Mouse (Mus musculus) CH12.LX (cell line): ENCODE data around the gene Kcnh3. TPM values are rescaled to one million over a fixed set of nuclear protein-coding genes. Genes with fewer than 3 reads are reported as not detected.
"Not testable (repeated sequence)": the region's sequence is repeated elsewhere in the genome, so short reads cannot be mapped to it uniquely, and the experiment has no call there.

Experiments
- DNase-seq: peaks from one replicate; pipeline ENCODE4 v3.0.0-alpha.2; 2013; ENCODE audit errors: extremely low read depth
- H3K27ac ChIP-seq: 2 replicates; pipeline ENCODE4 v1.5.1; 2012; ENCODE audit warnings: low read depth, mild to moderate bottlenecking, control low read depth, moderate library complexity; ENCODE audit not compliant: insufficient read depth
- H3K27me3 ChIP-seq: replicated peaks from 2 replicates; pipeline ENCODE3; 2012; ENCODE audit warnings: inconsistent platforms
- H3K36me3 ChIP-seq, 2 experiments: replicated peaks in 1 of 2; 2 replicates each; pipeline versions ENCODE3 to v1.6.1; 2012; ENCODE audit warnings: inconsistent platforms in 1 of 2, low read length in 1 of 2, mild to moderate bottlenecking in 1 of 2, mixed read lengths in 1 of 2, moderate library complexity in 1 of 2; ENCODE audit not compliant: control insufficient read depth in 1 of 2, insufficient read depth in 1 of 2
- H3K4me1 ChIP-seq, 2 experiments: 2 replicates each; pipeline ENCODE4 v1.6.1; 2012; ENCODE audit warnings: inconsistent platforms in 1 of 2, moderate library complexity in 1 of 2; ENCODE audit not compliant: insufficient read depth in 2 of 2, control insufficient read depth in 1 of 2
- H3K4me2 ChIP-seq: 2 replicates; pipeline ENCODE4 v1.6.1; 2012; ENCODE audit warnings: low read depth, mild to moderate bottlenecking, control low read depth; ENCODE audit not compliant: poor library complexity, insufficient read depth, severe bottlenecking
- H3K4me3 ChIP-seq, 3 experiments: fragments of 150-350 bp in 1 of 3; sonication (generic) in 1 of 3; replicated peaks in 1 of 3; 2 replicates each; pipeline versions ENCODE3 to v1.5.1; 2011 to 2012; ENCODE audit warnings: low read depth in 2 of 3, low read length in 2 of 3, mild to moderate bottlenecking in 2 of 3, moderate library complexity in 2 of 3, control low read depth in 1 of 3, improper control_type of control experiment in 1 of 3, inconsistent platforms in 1 of 3, mixed read lengths in 1 of 3; ENCODE audit not compliant: poor library complexity in 1 of 3
- H3K79me2 ChIP-seq: replicated peaks from 2 replicates; pipeline ENCODE4 v1.6.1; 2012; ENCODE audit warnings: mild to moderate bottlenecking, moderate library complexity; ENCODE audit not compliant: control insufficient read depth, poor library complexity, insufficient read depth, severe bottlenecking; ENCODE audit errors: extremely low read depth
- H3K9ac ChIP-seq: 2 replicates; pipeline ENCODE4 v1.6.1; 2012; ENCODE audit warnings: low read depth, mild to moderate bottlenecking, control low read depth, moderate library complexity; ENCODE audit not compliant: insufficient read depth
- H3K9me3 ChIP-seq: replicated peaks from 2 replicates; pipeline ENCODE3; 2012; ENCODE audit warnings: low read length, inconsistent platforms, mixed read lengths
- CHD1 ChIP-seq: IDR thresholded peaks from 2 replicates; pipeline ENCODE4 v1.6.1; 2012; ENCODE audit warnings: low read depth, low read length, improper control_type of control experiment, inconsistent platforms
- ETS1 ChIP-seq: conservative IDR thresholded peaks from 2 replicates; pipeline ENCODE4 v1.6.1; 2012; ENCODE audit warnings: low read depth, mild to moderate bottlenecking, inconsistent platforms, low read length, improper control_type of control experiment, moderate library complexity
- GABPA ChIP-seq: IDR thresholded peaks from 2 replicates; pipeline ENCODE4 v1.6.1; 2012; ENCODE audit warnings: low read depth, low read length, improper control_type of control experiment, inconsistent platforms; ENCODE audit not compliant: insufficient replicate concordance
- HCFC1 ChIP-seq: IDR thresholded peaks from 2 replicates; pipeline ENCODE4 v1.6.1; 2012; ENCODE audit warnings: low read depth, mild to moderate bottlenecking, inconsistent platforms, low read length, improper control_type of control experiment
- IRF4 ChIP-seq: IDR thresholded peaks from 2 replicates; pipeline ENCODE4 v1.6.1; 2014; ENCODE audit warnings: low read depth, mild to moderate bottlenecking, inconsistent platforms, low read length, improper control_type of control experiment
- KAT2A ChIP-seq: IDR thresholded peaks from 2 replicates; pipeline ENCODE4 v1.6.1; 2012; ENCODE audit warnings: low read length, improper control_type of control experiment, inconsistent platforms; ENCODE audit not compliant: insufficient replicate concordance
- MAX ChIP-seq: IDR thresholded peaks from 2 replicates; pipeline ENCODE4 v1.6.1; 2011; ENCODE audit warnings: low read length, improper control_type of control experiment
- MAZ ChIP-seq: IDR thresholded peaks from 2 replicates; pipeline ENCODE4 v1.6.1; 2012; ENCODE audit warnings: low read depth, mild to moderate bottlenecking, inconsistent platforms, low read length, improper control_type of control experiment, moderate library complexity
- MEF2A ChIP-seq: IDR thresholded peaks from 2 replicates; pipeline ENCODE4 v1.6.1; 2014; ENCODE audit warnings: low read depth, mild to moderate bottlenecking, inconsistent platforms, low read length, improper control_type of control experiment, borderline replicate concordance
- NELFE ChIP-seq: IDR thresholded peaks from 2 replicates; pipeline ENCODE4 v1.6.1; 2011; ENCODE audit warnings: low read depth, low read length, improper control_type of control experiment
- POLR2A ChIP-seq: IDR thresholded peaks from 2 replicates; pipeline ENCODE4 v1.6.1; 2011; ENCODE audit warnings: low read depth, mild to moderate bottlenecking, improper control_type of control experiment, low read length
- POLR2AphosphoS2 ChIP-seq: IDR thresholded peaks from 2 replicates; pipeline ENCODE4 v1.6.1; 2011; ENCODE audit warnings: low read depth, low read length, improper control_type of control experiment
- RAD21 ChIP-seq: IDR thresholded peaks from 2 replicates; pipeline ENCODE4 v1.6.1; 2011; ENCODE audit warnings: low read depth, mild to moderate bottlenecking, low read length, improper control_type of control experiment, moderate library complexity
- RCOR1 ChIP-seq: conservative IDR thresholded peaks from 2 replicates; pipeline ENCODE4 v1.6.1; 2012; ENCODE audit warnings: low read depth, mild to moderate bottlenecking, inconsistent platforms, low read length, improper control_type of control experiment
- SMC3 ChIP-seq: IDR thresholded peaks from 2 replicates; pipeline ENCODE4 v1.6.1; 2011; ENCODE audit warnings: low read depth, low read length, improper control_type of control experiment
- USF1 ChIP-seq: IDR thresholded peaks from 2 replicates; pipeline ENCODE4 v1.6.1; 2014; ENCODE audit warnings: low read depth, mild to moderate bottlenecking, inconsistent platforms, low read length, improper control_type of control experiment
- USF2 ChIP-seq: conservative IDR thresholded peaks from 2 replicates; pipeline ENCODE4 v1.6.1; 2011; ENCODE audit warnings: low read depth, low read length, improper control_type of control experiment
- ZKSCAN1 ChIP-seq: IDR thresholded peaks from 2 replicates; pipeline ENCODE4 v1.6.1; 2012; ENCODE audit warnings: low read depth, inconsistent platforms, low read length, improper control_type of control experiment, borderline replicate concordance
- dilution Hi-C: fragments of 300-500 bp; cut with MboI; formaldehyde crosslinking; loops from 2 replicates; pipeline ENCODE4 v1.14.3; 2020; ENCODE audit warnings: low sequenced_read_pairs; ENCODE audit not compliant: extremely low pct_unique_long_range_greater_than_20kb, extremely low pct_ligation_motif_present
- in situ Hi-C: fragments of 300-500 bp; cut with MboI; formaldehyde crosslinking; loops from 3 replicates; pipeline ENCODE4 v1.14.3; 2019; ENCODE audit warnings: low sequenced_read_pairs, low pct_ligation_motif_present, low pct_unique_long_range_greater_than_20kb, mixed read lengths
- polyA plus RNA-seq: library from polyadenylated mRNA; unstranded; fragments of >175 nt; gene quantifications from 2 replicates; pipeline ENCODE4 v1.2.1, GENCODE M21; 2012; ENCODE audit warnings: low read depth; ENCODE audit not compliant: insufficient read length
- total RNA-seq, 2 experiments: library from RNA; depleted of rRNA; stranded (reverse); fragments of 300-350 nt in 1 of 2; fragments of >200 nt in 1 of 2; gene quantifications; 2 replicates each; pipeline ENCODE4 v1.2.3; 2012 to 2014

Kcnh3 gene
- total and polyA plus RNA-seq, 3 experiments: not detected

DNA sequence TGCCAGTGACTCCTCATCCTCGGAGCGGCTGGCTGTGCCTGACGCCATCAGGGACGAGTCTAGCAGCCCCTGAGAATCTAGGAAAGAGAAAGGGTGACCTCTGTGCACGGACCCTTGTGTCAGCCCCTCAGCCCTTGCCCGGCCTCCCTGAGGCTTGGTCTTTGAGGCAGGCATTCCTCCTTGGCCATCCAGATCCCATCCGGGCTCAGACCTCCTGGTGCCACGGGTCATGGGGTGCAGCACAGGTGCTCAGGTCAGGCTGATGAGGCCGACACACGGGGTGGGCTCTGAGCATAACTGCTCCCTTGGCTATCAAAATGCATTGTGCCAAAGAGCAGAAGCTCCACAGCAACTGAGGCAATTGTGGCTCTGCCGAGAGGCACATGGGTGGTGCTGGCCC is 25.3 kb downstream of the Kcnh3 start:
- dilution Hi-C loops: no loop called here
- no peak overlapping the region for H3K4me3 ChIP-seq

GRCm38 (mm10) chr15:99251111-99251510 is 26.4 kb downstream of the Kcnh3 start:
- H3K79me2 ChIP-seq, in situ Hi-C loops, H3K27me3 ChIP-seq, H3K27ac ChIP-seq, dilution Hi-C loops, DNase-seq, H3K9me3 ChIP-seq: not testable (repeated sequence)
- Histone ChIP-seq H3K4me2 (peak overlapping the region; percentile 70), H3K36me3 (peaks cover 30 to 45% of the 10 kb centered on the region in 2 experiments), H3K4me3 (peak overlapping the region; percentile 51 to 85 (median 57)), H3K9ac (peak overlapping the region; percentile 34), H3K4me1 (peaks cover 8 to 39% of the 10 kb centered on the region in 2 experiments)

More for the DNA sequence above, 25.3 kb downstream of the Kcnh3 start:
- Histone ChIP-seq H3K9me3 (no peaks in the 10 kb centered on the region), H3K4me1 (peaks cover 4 to 31% of the 10 kb centered on the region in 2 experiments), H3K27me3 (no peaks in the 10 kb centered on the region), H3K36me3 (peaks cover 38 to 53% of the 10 kb centered on the region in 2 experiments), H3K79me2 (peaks cover 2% of the 10 kb centered on the region; the same call in 1 of the 2 replicates), H3K27ac (no peak overlapping the region)
- in situ Hi-C loops: no loop called here
- TF ChIP-seq ZKSCAN1: no peak
- TF ChIP-seq MEF2A: no peak
- TF ChIP-seq ETS1: no peak
- no peak for TF ChIP-seq RCOR1
- no peak for TF ChIP-seq GABPA
- no peak for TF ChIP-seq HCFC1
- TF ChIP-seq POLR2AphosphoS2: no peak
- TF ChIP-seq MAZ: no peak
- no peak for TF ChIP-seq NELFE
- no peak for TF ChIP-seq MAX
- no peak for TF ChIP-seq SMC3
- TF ChIP-seq RAD21: no peak
- no peak for TF ChIP-seq CHD1
- no peak for TF ChIP-seq USF1
- no peak for TF ChIP-seq IRF4
- no peak for TF ChIP-seq KAT2A
- no peak for TF ChIP-seq USF2
- TF ChIP-seq POLR2A: no peak
- TF ChIP-seq, all 38 proteins: peak for 0
- no peak overlapping the region for H3K9ac ChIP-seq
- no peak overlapping the region for H3K4me2 ChIP-seq
- no peak for DNase-seq
